Mouse (Mus musculus) layer of hippocampus, postnatal 36 days (tissue): ENCODE measurements around the gene Arhgap29. TPM values are rescaled to one million over a fixed set of nuclear protein-coding genes. Genes with fewer than 3 reads are reported as not detected.

Experiments
- total RNA-seq, 2 experiments: library from RNA; stranded (reverse); gene quantifications; 2 replicates each; pipeline ENCODE4 v1.2.3; 2021

The Arhgap29 gene
- total RNA-seq, 2 experiments from 2014 or later = 15.7 to 17.6 TPM

Other genes starting within 250 kb of the Arhgap29 start
- gene F3, start 229.0 kb upstream of the Arhgap29 start, total RNA-seq = 10 to 100 TPM; 56.4 to 60.6 TPM
- gene Abcd3, start 137.2 kb upstream of the Arhgap29 start, total RNA-seq = 10 to 100 TPM; 56.3 to 59.0 TPM
- gene Abca4, start 91.9 kb downstream of the Arhgap29 start, total RNA-seq = 1 to 10 TPM; 1.4 to 2.2 TPM